Mouse (Mus musculus): Measurements from ENCODE around the gene Gm7929.
"Not testable (repeated sequence)": the region's sequence is repeated elsewhere in the genome, so short reads cannot be mapped to it uniquely, and the experiment has no call there.

DNA sequence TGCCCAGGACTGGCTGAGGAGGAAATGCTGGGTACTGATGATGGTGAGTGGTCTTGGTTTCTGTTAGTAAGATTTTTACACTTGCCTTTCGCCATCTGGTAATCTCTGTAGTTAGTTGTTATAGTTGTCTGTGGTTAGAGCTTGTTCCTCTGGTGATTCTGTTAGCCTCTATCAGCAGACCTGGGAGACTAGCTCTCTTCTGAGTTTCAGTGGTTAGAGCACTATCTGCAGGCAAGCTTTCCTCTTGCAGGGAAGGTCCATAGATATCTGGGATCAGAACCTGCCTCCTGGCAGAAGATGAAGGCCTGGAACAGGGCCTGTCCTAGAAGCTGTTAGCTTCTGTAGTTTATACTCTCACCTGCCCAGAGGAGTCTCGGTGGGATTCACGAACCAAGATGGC is 5.5 kb upstream of the Gm7929 start:
- not testable (repeated sequence) for TF ChIP-seq POLR2A (IDR thresholded peaks at IDR 0.05; ENCODE audit: control insufficient read depth, low read depth, low read length); CTCF (IDR thresholded peaks at IDR 0.05; ENCODE audit: control insufficient read depth, insufficient read depth, insufficient replicate concordance, low read depth, low read length)
